Mouse (Mus musculus) adrenal gland, adult 2 months (tissue): Measurements from ENCODE around the gene Rbfox3. TPM values are rescaled to one million over a fixed set of nuclear protein-coding genes. Genes with fewer than 3 reads are reported as not detected.
"Not testable (repeated sequence)": the region's sequence is repeated elsewhere in the genome, so short reads cannot be mapped to it uniquely, and the experiment has no call there.

Experiments
- DNase-seq: peaks from one replicate; pipeline ENCODE4 v3.0.0; 2021
- polyA plus RNA-seq: library from polyadenylated mRNA; depleted of rRNA; stranded (reverse); fragments of >200 nt; gene quantifications from 2 replicates; pipeline ENCODE4 v1.2.3, GENCODE M21; 2012
- total RNA-seq, 2 experiments: library from RNA; stranded (reverse); gene quantifications; 2 replicates each; pipeline ENCODE4 v1.2.3; 2021

The Rbfox3 gene
- total and polyA plus RNA-seq, 3 experiments = 3.3 to 7.8 (median 4.2) TPM

DNA sequence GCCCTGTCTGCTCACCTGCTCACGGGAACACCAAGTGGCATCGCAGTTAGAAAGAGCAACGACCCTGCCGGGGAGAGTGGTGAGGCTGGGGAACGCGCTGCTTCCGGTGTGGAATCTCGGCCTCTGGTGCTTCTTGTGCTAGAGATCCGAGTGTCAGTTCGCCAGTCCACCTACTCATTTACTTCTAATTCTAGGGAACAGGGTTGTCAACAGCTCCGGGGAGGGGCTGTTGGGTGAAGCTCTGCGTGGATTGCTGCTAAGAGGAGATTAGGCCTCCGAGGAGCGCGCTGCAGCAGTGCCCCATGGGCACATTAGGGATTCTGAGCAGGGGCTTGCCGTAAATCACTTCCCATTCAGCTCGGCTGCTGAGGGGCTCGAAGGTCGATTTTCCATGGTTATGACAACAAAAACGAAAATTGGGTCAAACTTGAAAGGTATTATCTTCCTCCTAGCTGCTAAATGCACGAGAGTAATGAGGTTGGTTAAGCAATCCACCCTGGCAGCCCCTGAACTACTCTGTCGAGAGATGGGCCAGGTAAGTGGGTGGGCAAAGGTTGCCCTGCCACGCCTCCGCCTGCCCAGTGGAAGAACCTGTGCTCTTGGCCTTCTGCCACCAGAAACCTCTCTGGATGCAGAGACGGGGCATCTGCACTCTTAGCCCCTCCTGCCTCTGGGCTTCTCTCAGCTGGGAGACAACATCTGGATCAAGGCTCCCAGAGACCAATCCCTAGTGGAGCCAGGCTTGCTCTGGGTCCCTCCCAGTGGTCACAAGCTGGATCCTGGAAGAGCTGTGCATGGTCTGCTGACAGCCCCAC lies 85.9 kb downstream of the Rbfox3 start:
- no peak for DNase-seq

DNA sequence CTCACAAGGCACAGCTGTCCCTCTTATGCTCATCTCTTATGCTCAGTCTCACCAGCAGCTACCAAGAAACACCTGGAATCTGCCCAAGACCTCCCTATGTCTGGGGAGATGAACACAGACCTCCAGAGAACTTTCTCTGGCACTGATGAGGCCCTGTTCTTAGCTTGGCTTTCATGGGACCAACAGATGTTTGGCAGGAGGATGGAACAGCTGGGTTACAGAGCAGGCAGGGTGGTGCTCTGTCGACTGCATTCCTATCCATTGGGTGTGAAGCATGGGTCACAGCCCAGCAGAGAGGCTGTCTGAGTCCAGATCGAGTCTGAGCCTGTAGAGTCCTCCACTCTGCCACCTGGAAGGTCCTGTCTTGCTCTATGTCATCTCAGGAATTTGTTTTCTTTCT lies 90.0 kb downstream of the Rbfox3 start:
- no peak for DNase-seq

GRCm38 (mm10) chr11:118818528-118818927 lies 92.9 kb downstream of the Rbfox3 start:
- DNase-seq = no peak

DNA sequence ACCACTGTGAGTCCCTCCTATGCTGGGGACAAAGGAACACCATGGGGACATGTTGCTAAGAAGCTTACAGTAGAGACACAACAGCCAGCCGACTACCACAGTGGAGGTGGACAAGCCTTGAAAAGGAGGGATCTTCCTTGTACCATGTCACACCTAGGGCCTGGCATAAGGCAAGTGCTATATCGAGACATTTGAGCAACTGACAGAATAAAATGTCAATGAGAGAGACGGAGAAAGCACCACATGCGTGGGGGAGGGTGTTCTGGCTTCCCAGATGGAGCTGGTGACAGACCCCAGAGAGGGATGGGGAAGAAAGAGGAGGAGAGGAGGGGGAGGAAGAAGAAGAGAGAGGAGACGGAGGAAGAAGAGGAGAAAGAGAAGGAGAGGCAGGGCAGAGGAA lies 96.3 kb downstream of the Rbfox3 start:
- no peak for DNase-seq

DNA sequence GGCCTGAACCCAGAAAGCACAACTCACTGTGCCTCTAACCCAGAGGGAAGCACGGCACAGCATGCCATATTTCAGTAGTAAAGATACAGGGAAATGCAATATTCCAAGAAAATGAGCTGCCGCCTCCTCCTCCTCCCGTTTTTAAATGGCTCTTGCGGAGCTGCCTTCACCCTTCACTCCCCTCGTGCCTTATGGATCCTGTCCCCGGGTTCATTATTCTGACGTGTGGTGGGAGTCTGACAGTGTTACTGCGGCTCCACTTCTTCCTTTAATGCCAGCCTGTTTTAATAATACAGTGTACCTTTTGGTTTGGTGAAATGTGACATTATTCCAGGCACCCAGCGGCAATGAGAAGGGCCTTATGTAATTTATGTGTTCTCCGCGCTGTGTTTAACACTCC lies 97.5 kb downstream of the Rbfox3 start:
- DNase-seq = no peak

- no peak for DNase-seq
These were observed 100.0 kb downstream of the Rbfox3 start for GRCm38 (mm10) chr11:118811404-118811803.

GRCm38 (mm10) chr11:118807511-118807910 lies 103.9 kb downstream of the Rbfox3 start:
- DNase-seq = no peak

GRCm38 (mm10) chr11:118794856-118795602 lies 116.4 kb downstream of the Rbfox3 start:
- DNase-seq = no peak

DNA sequence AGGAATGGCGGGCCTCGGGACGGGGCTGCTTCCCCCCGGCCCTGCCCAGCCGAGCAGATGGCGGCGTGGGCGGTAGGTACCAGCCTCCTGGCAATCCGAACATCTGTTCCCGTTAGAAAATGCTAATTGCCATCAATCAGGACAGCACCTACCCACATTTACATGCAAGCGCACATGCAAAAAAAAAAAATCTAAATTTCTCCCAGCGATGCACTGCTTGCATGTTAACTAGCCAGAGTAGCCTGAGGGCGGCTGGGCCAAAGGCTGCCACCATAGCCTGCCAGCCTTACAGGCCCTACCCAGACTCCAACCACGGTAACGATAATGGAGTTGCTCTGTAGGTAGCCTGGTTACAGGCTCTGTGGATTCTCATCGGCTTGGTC lies 117.8 kb downstream of the Rbfox3 start:
- DNase-seq = no peak

GRCm38 (mm10) chr11:118792916-118793638 lies 118.3 kb downstream of the Rbfox3 start:
- no peak for DNase-seq

DNA sequence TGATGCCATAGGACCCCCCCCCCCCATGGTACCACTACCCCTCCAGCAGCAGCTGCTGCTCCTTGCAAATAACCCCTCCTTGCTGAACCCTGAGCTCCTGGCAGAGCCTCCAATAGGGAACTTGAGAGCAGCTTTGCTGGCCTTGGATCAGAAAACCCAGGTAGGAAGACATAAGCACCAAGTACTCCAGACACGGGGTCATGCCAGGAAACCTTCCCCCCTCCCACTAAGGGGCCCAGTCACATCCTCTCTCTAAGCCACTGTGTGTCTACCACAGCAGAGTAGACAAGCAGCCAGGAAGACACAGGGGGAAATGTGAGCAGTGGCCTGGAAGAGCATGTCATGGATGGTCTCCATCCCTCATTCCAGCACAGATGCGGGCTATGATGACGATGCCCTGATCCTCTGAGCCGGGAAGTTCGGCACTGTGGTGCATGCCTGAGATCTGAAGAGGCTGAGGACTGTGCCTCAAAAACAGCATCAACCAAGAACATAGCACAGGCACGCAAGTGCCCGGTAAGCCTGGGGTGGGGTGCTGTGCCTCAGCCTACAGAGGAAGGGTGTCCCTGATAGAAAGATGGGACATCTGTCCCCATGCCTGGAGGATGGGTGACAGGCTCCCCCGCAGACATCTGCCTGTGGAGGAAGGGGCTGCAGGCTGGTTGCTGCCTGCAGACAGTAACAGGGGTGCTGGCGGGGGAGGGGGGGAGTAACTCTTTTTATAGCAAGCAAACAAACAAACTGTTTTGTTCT lies 119.1 kb downstream of the Rbfox3 start:
- no peak for DNase-seq

GRCm38 (mm10) chr11:118791391-118791790 lies 120.0 kb downstream of the Rbfox3 start:
- no peak for DNase-seq

DNA sequence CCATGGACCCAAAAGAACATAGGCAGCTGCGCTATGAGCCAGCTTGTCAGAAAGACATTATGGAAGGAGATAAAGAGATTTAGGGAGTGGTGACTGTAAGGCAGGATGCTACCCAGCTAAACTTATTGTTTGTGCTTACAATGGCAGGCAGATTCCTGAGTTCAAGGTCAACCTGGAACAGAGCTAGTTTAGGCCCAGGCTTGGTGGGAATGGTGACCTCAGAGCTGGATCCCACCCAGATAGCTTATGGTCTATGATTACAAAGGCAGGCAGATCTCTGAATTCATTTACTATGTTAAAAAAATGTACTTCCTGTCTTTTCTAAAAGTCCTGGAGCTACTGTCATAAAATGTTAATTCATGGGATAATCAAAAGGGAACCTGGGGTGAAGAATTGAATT lies 123.3 kb downstream of the Rbfox3 start:
- no peak for DNase-seq

DNA sequence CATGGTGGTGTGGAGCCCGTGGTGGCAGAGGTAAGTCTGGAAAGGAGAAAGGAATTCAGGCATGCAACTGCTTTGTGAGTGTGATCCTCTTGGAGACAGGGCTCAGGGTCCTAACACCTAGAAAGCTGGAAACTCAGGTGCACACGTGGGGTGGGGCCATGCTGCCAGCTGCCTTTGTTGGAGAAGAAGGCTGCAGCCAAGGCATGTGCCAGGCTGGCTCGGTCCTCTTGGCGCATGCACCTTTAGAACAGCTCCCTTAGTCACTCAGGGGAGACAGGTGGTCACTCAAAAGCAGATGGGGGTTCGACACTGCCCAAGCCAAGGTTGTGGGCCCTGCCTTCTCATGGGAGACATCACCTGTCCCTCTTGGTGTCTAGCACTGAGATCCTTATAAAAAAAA lies 128.7 kb downstream of the Rbfox3 start:
- DNase-seq = no peak

DNA sequence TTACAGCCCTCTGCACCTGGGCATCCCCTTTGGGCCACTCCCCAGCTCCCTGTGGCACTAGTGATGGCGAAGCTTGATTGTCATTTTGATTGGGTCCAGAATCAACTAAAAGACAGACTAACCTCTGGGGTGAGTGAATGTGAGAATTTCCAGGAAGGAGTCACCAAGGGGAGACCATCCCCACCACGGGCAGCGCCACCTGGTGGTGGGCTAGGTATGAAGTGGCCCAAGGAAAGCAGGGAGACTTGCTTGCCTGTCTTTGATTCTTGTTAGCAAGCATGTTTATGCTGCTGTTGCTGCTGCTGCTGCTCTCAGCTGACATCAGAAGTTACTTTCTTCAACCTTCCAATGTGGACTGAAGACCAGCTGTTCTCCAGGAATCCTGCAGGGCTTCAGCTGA lies 135.6 kb downstream of the Rbfox3 start:
- DNase-seq = no peak

DNA sequence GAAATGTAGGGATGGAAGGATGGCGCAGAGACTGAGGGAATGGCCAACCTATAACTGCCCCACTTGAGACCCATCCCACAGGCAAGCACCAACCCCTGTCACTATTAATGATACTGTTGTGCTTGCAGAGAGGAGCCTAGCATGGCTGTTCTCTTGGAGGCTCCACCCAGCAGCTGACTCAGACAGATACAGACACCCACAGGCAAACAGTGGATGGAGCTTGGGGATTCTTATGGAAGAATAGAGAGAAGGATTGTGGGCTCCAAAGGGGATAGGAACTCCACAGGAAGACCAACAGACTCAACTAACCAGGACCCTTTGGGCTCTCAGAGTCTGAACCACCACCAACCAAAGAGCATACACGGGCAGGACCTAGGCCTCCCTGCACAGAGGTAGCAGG lies 136.6 kb downstream of the Rbfox3 start:
- DNase-seq = not testable (repeated sequence)

- DNase-seq = no peak
These were observed 138.3 kb downstream of the Rbfox3 start for GRCm38 (mm10) chr11:118773076-118773583.

- no peak for DNase-seq
These were observed 140.0 kb downstream of the Rbfox3 start for GRCm38 (mm10) chr11:118771358-118771757.

- no peak for DNase-seq
These were observed 140.6 kb downstream of the Rbfox3 start for GRCm38 (mm10) chr11:118770789-118771188.

- no peak for DNase-seq
These were observed 141.9 kb downstream of the Rbfox3 start for GRCm38 (mm10) chr11:118769542-118769941.

- no peak for DNase-seq
These were observed 143.0 kb downstream of the Rbfox3 start for GRCm38 (mm10) chr11:118768441-118768840.

DNA sequence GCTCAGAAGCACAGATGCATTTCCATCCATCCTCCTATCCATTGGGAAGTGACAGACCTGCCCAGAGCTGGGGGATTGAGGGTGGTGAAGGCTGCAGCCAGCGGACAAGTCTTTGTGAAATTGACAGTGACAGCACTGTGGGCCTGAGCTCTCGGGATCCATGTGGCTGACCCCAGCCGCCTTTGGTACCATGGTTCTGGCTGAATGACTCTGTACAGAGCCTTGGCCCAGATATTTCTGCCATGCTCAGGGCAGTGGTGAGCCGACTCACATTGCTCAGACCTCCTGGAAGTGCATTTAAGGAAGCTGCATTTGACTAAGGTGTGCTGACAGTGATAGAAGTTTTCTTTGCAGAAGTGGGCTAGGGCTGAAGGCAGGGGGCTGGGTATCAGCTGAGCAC lies 144.0 kb downstream of the Rbfox3 start:
- no peak for DNase-seq
